Mouse (Mus musculus): Measurements from ENCODE around the gene Ccdc153. TPM values are rescaled to one million over a fixed set of nuclear protein-coding genes. Genes with fewer than 3 reads are reported as not detected.

Ccdc153 gene
- total and polyA plus RNA-seq, 3 experiments = not detected

DNA sequence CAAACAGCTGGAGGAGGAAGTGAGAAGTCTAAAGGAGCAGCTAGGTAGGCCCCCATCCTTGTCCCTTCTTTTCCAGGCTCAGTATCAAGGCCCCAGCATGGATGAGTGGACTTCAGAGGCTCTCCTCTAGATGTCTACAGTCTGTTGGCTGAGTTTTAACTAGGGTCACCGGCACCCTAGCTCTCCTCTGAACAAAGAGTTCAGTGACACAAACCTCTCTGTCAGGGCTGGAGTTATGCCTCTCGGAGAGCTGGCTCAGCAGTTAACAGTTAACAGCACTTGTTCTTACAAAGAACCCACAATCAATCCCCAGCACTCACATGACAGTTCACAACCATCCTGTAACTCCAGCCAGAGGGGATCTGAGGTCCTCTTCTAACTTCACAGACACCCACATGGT is 3.1 kb downstream of the Ccdc153 start:
- no peak for DNase-seq (ENCODE audit: extremely low read depth)
- H3K27me3 ChIP-seq (replicated peaks) = no peaks in the 10 kb centered on the region
- H3K4me3 ChIP-seq (replicated peaks in 1 of 3; ENCODE audit: low read depth in 2 of 3, low read length in 2 of 3, poor library complexity in 1 of 3) = no peak overlapping the region
- no peak overlapping the region for H3K4me2 ChIP-seq (ENCODE audit: insufficient read depth, low read depth, poor library complexity, severe bottlenecking)
- H3K9ac ChIP-seq (ENCODE audit: insufficient read depth, low read depth) = no peak overlapping the region
- H3K79me2 ChIP-seq (replicated peaks; ENCODE audit: control insufficient read depth, extremely low read depth, insufficient read depth, poor library complexity, severe bottlenecking) = no peaks in the 10 kb centered on the region
- H3K27ac ChIP-seq (ENCODE audit: insufficient read depth, low read depth) = no peak overlapping the region
- no peaks in the 10 kb centered on the region for H3K36me3 ChIP-seq (replicated peaks in 1 of 2; ENCODE audit: control insufficient read depth in 1 of 2, insufficient read depth in 1 of 2, low read length in 1 of 2)
- TF ChIP-seq IRF4 (IDR thresholded peaks at IDR 0.05; ENCODE audit: low read depth, low read length) (no peak), CHD1 (IDR thresholded peaks at IDR 0.05; ENCODE audit: low read depth, low read length) (no peak)
- no peaks in the 10 kb centered on the region for H3K9me3 ChIP-seq (replicated peaks; ENCODE audit: low read length)
- dilution Hi-C loops (cut with MboI; ENCODE audit: extremely low pct_ligation_motif_present, extremely low pct_unique_long_range_greater_than_20kb, low sequenced_read_pairs) = no loop called here
- in situ Hi-C loops (cut with MboI; ENCODE audit: low pct_ligation_motif_present, low pct_unique_long_range_greater_than_20kb, low sequenced_read_pairs) = no loop called here
- peaks cover 0 to 11% of the 10 kb centered on the region in 2 experiments; a peak in 2 of 4 replicates for H3K4me1 ChIP-seq (ENCODE audit: control insufficient read depth in 1 of 2, insufficient read depth in 2 of 2)

DNA sequence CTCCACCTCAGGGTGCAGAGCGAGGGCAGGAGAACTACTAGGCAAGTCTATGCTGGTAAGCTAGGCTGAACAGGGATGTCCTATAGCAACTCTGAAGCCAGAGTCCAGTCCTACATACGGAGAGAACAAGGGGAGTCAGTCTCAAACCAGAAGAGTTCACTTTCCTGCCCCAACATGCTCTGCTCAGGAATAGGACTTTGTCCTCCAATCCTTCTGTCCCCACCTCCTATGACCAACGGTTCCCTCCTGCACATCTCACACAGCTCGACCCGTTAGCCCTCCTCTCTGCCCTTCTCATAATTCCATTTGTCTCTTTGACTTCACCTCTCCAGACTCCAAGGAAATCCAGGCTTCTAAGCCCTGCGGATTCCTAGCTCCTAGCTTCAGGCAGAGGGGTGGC is 7.4 kb downstream of the Ccdc153 start:
- in situ Hi-C loops (cut with MboI; ENCODE audit: low pct_ligation_motif_present, low pct_unique_long_range_greater_than_20kb, low sequenced_read_pairs) (no loop called here), dilution Hi-C loops (cut with MboI; ENCODE audit: extremely low pct_ligation_motif_present, extremely low pct_unique_long_range_greater_than_20kb, low sequenced_read_pairs) (no loop called here)
- Histone ChIP-seq H3K4me2 (ENCODE audit: insufficient read depth, low read depth, poor library complexity, severe bottlenecking) (no peak overlapping the region), H3K36me3 (replicated peaks in 1 of 2; ENCODE audit: control insufficient read depth in 1 of 2, insufficient read depth in 1 of 2, low read length in 1 of 2) (peaks cover 6 to 10% of the 10 kb centered on the region in 2 experiments), H3K79me2 (replicated peaks; ENCODE audit: control insufficient read depth, extremely low read depth, insufficient read depth, poor library complexity, severe bottlenecking) (no peaks in the 10 kb centered on the region), H3K4me3 (replicated peaks in 1 of 3; ENCODE audit: low read depth in 2 of 3, low read length in 2 of 3, poor library complexity in 1 of 3) (no peak overlapping the region), H3K27me3 (replicated peaks) (no peaks in the 10 kb centered on the region), H3K27ac (ENCODE audit: insufficient read depth, low read depth) (no peak overlapping the region), H3K9ac (ENCODE audit: insufficient read depth, low read depth) (no peak overlapping the region), H3K9me3 (replicated peaks; ENCODE audit: low read length) (no peaks in the 10 kb centered on the region), H3K4me1 (ENCODE audit: control insufficient read depth in 1 of 2, insufficient read depth in 2 of 2) (peaks cover 0 to 6% of the 10 kb centered on the region in 2 experiments; a peak in 1 of 4 replicates)
- no peak for DNase-seq (ENCODE audit: extremely low read depth)
- no peak for TF ChIP-seq HCFC1 (IDR thresholded peaks at IDR 0.05; ENCODE audit: low read depth, low read length)
- no peak for TF ChIP-seq TBP (conservative IDR thresholded peaks at IDR 0.05; ENCODE audit: low read depth, low read length)

DNA sequence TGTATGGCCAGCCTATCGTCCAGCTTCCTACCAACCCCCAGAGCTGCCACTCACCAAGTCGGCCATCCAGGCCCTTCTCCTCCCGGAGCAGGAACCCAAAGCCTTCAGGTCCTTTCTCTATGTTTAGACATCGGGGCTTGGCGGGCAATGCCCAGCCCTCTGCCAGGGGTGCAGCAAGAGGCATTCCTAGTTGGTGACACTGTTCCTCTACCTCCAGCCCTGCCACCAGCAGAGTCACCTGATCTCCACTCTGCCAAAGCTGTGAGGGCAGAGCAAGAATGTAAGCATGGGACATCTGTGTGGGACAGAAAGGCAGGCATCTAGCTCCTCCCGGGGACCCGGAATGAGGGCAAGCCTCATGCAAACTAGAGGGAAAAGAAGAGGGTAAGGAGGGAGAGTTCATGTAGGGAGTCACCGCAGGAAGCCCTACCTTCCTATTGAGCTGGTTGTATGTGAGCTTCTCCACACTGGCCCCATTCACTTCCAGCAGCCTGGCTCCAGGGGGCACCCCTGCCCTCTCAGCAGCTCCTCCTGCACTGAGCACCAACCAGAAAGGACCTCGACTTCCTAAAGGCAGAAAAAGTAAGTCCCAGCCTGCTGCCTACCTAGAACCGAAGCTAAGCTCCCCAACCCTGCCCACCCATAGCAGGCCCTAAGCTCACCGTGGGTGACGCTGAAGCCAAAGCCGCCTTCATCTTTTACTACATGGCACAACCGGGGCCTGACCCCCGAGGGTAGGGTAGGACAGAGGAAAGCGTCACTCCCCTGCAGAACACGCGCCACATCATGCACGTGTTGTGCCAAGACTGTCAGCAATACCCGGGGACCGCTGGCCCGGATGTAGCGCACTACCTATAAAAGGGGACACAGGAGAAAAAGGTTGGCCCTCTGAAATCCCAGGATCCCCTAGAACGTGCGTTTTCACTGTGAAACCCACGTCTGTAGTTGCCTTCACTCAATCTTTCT is 9.0 kb downstream of the Ccdc153 start:
- H3K27me3 ChIP-seq (replicated peaks) = no peaks in the 10 kb centered on the region
- no peak overlapping the region for H3K4me2 ChIP-seq (ENCODE audit: insufficient read depth, low read depth, poor library complexity, severe bottlenecking)
- DNase-seq (ENCODE audit: extremely low read depth) = no peak
- H3K9me3 ChIP-seq (replicated peaks; ENCODE audit: low read length) = no peaks in the 10 kb centered on the region
- in situ Hi-C loops (cut with MboI; ENCODE audit: low pct_ligation_motif_present, low pct_unique_long_range_greater_than_20kb, low sequenced_read_pairs) = no loop called here
- no peak overlapping the region for H3K27ac ChIP-seq (ENCODE audit: insufficient read depth, low read depth)
- no peak overlapping the region for H3K4me3 ChIP-seq (replicated peaks in 1 of 3; ENCODE audit: low read depth in 2 of 3, low read length in 2 of 3, poor library complexity in 1 of 3)
- TF ChIP-seq MAFK (IDR thresholded peaks at IDR 0.05; ENCODE audit: insufficient replicate concordance, low read length) (no peak), UBTF (IDR thresholded peaks at IDR 0.05; ENCODE audit: low read depth, low read length) (no peak), CTCF (conservative IDR thresholded peaks at IDR 0.05 in 1 of 2, IDR thresholded peaks at IDR 0.05 in 1 of 2; ENCODE audit: low read depth in 2 of 2, low read length in 2 of 2) (peak in 1 of 2 experiments; percentile 68; a peak in 2 of 4 replicates), MYC (IDR thresholded peaks at IDR 0.05; ENCODE audit: low read depth, low read length) (no peak), SMC3 (IDR thresholded peaks at IDR 0.05; ENCODE audit: low read depth, low read length) (peak; percentile 62), RAD21 (IDR thresholded peaks at IDR 0.05; ENCODE audit: low read depth, low read length) (peak; percentile 64), TCF12 (IDR thresholded peaks at IDR 0.05; ENCODE audit: low read depth, low read length) (no peak), ELF1 (IDR thresholded peaks at IDR 0.05; ENCODE audit: low read depth, low read length) (no peak)
- H3K4me1 ChIP-seq (ENCODE audit: control insufficient read depth in 1 of 2, insufficient read depth in 2 of 2) = peaks cover 0 to 6% of the 10 kb centered on the region in 2 experiments; a peak in 1 of 4 replicates
- H3K79me2 ChIP-seq (replicated peaks; ENCODE audit: control insufficient read depth, extremely low read depth, insufficient read depth, poor library complexity, severe bottlenecking) = no peaks in the 10 kb centered on the region
- H3K36me3 ChIP-seq (replicated peaks in 1 of 2; ENCODE audit: control insufficient read depth in 1 of 2, insufficient read depth in 1 of 2, low read length in 1 of 2) = peaks cover 8 to 22% of the 10 kb centered on the region in 2 experiments
- dilution Hi-C loops (cut with MboI; ENCODE audit: extremely low pct_ligation_motif_present, extremely low pct_unique_long_range_greater_than_20kb, low sequenced_read_pairs) = no loop called here
- no peak overlapping the region for H3K9ac ChIP-seq (ENCODE audit: insufficient read depth, low read depth)
